Mouse (Mus musculus) bone marrow, adult 2 months (tissue): ENCODE results near the gene Rilp.

Experiments
- CTCF ChIP-seq: fragments of 200-500 bp; IDR thresholded peaks from 2 replicates; pipeline ENCODE4 v1.5.1; 2011; ENCODE audit warnings: low read length, control low read depth; ENCODE audit not compliant: control insufficient read depth, insufficient read depth
- POLR2A ChIP-seq: fragments of 200-500 bp; IDR thresholded peaks from 2 replicates; pipeline ENCODE4 v1.6.1; 2011; ENCODE audit warnings: low read depth, mild to moderate bottlenecking, control low read depth, low read length, borderline replicate concordance; ENCODE audit not compliant: control insufficient read depth

GRCm38 (mm10) chr11:75487496-75487895 is 22.4 kb upstream of the Rilp start:
- TF ChIP-seq CTCF (no peak), POLR2A (no peak)
